Mouse (Mus musculus): ENCODE measurements around the gene Irak2.

DNA sequence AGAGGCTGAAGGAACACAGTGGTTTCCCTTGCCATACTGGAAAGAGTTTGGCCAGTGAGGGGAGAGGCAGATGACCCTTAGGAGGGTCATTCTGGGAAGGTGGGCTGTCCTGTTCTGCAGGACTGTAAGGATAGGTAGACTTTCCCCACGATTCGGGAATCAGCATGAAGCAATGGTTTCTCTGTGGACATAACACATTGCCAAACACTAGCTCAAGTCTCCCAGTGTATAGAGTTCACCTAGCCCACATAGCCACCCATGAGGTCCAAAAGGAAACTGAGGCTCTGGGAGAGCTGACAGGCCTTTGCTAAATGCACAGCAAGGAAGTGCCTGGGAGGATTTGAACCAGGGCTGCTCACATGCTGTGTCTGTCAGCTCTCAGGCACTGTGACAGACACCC is 5.7 kb downstream of the Irak2 start:
- TF ChIP-seq CTCF (IDR thresholded peaks at IDR 0.05; ENCODE audit: extremely low read depth, insufficient read depth, insufficient read length, insufficient replicate concordance), result no peak
- no peak for TF ChIP-seq POLR2A (IDR thresholded peaks at IDR 0.05; ENCODE audit: low read depth, low read length)

Measured in spleen, adult 2 months (tissue).